Mouse (Mus musculus) C2C12 (cell line): Measurements from ENCODE around the gene Tmeff2.

Source experiments
- CTCF ChIP-seq: IDR thresholded peaks from one replicate; pipeline ENCODE4 v1.5.1; 2011; ENCODE audit not compliant: control insufficient read depth, insufficient read depth, insufficient read length
- MAX ChIP-seq: IDR thresholded peaks from one replicate; pipeline ENCODE4 v1.6.1; 2011; ENCODE audit warnings: mild to moderate bottlenecking, control low read depth
- USF1 ChIP-seq: IDR thresholded peaks from one replicate; pipeline ENCODE4 v1.6.1; 2011; ENCODE audit warnings: low read depth, mild to moderate bottlenecking, control low read depth, moderate library complexity

GRCm38 (mm10) chr1:51152856-51153255 lies 252.4 kb downstream of the Tmeff2 start:
- TF ChIP-seq CTCF, result no peak
- no peak for TF ChIP-seq USF1
- no peak for TF ChIP-seq MAX
